Mouse (Mus musculus) liver, adult 2 months (tissue): ENCODE measurements around the gene Tbata.

Experiments used
- CTCF ChIP-seq: fragments of 200-500 bp; IDR thresholded peaks from 2 replicates; pipeline ENCODE4 v1.5.1; 2011; ENCODE audit warnings: low read depth, low read length, control low read depth
- POLR2A ChIP-seq: fragments of 200-500 bp; IDR thresholded peaks from 2 replicates; pipeline ENCODE4 v1.6.1; 2011; ENCODE audit warnings: low read length, control low read depth; ENCODE audit not compliant: insufficient read depth; ENCODE audit errors: extremely low read depth

DNA sequence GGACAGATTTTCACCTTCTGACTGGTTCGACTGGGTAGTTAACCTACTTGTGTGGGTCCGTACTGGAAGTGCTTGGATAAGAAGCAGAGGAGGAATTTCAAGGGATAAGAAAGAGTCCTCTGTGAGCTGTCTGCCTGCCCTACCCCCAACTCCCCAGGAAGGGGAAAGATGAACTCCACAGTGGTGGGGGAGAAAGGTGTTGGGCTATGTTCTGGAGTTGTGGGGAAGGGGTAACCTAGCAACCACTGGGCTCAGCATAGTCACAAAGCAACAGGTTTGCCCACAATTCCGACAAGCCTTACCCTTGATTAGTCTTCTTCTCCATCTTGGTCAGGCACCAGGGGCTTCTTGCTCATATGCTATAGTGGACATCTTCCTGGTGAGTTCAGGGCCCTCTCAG lies at the start of gene Tbata:
- TF ChIP-seq CTCF (no peak), POLR2A (no peak)
